Mouse (Mus musculus): ENCODE data around the gene Galntl6. TPM values are rescaled to one million over a fixed set of nuclear protein-coding genes. Genes with fewer than 3 reads are reported as not detected.

Galntl6 gene
- polyA plus RNA-seq, 1 experiment from 2014 or later, result 0.22 TPM

DNA sequence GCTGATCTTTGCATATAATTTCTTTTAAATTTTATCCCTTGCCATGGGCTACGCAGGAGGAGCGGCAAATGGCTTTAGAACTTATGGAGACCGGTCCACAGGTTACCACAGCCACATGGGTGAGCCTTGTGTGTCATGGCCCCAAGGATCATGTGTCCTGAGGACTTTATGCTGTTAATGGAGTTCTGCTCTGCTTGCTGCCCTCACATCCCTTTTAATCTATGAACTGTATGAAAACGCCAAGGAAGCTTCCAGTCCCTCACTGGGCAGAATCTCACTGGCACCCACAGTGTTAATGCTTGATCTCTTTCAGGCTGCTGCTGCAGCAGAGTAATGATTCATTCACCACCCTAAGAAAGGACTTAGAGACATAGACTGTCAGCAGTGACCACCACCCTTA, 935.1 kb downstream of the Galntl6 start:
- H3K4me1 ChIP-seq, result peaks cover 8% of the 10 kb centered on the region
- no peak overlapping the region for H3K4me3 ChIP-seq
- H3K36me3 ChIP-seq (replicated peaks), result no peaks in the 10 kb centered on the region
- H3K27me3 ChIP-seq (replicated peaks; ENCODE audit: low read depth, poor library complexity, severe bottlenecking), result no peaks in the 10 kb centered on the region
- no peak for DNase-seq (ENCODE audit: low spot score)
- no peaks in the 10 kb centered on the region for H3K9me3 ChIP-seq
- H3K27ac ChIP-seq (replicated peaks), result no peak overlapping the region
- WGBS, result 85% methylated on average over 4 of the region's 4 CpGs

DNA sequence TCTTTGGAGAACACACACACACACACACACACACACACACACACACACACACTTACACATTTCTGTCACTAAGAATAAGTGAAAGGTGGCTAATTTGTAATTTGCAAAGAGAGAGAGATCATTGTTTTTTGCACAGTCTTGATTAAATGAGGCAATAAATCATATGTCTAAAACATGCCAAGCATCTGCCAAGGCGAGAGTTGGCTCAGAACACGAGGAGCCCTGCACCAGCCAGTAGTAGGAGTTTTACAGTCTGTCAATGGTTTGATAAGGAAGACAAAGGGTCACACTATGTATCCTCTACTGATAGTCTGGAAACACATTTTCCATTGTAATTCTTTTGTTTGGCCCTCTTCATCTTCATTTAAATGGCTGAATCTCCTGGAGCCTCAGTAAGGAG, 938.3 kb downstream of the Galntl6 start:
- Histone ChIP-seq H3K27me3 (replicated peaks; ENCODE audit: low read depth, poor library complexity, severe bottlenecking) (no peaks in the 10 kb centered on the region), H3K4me3 (no peak overlapping the region), H3K27ac (replicated peaks) (no peak overlapping the region), H3K36me3 (replicated peaks) (no peaks in the 10 kb centered on the region), H3K4me1 (peaks cover 8% of the 10 kb centered on the region), H3K9me3 (no peaks in the 10 kb centered on the region)
- WGBS, result 81% methylated on average over 2 of the region's 2 CpGs
- no peak for DNase-seq (ENCODE audit: low spot score)

DNA sequence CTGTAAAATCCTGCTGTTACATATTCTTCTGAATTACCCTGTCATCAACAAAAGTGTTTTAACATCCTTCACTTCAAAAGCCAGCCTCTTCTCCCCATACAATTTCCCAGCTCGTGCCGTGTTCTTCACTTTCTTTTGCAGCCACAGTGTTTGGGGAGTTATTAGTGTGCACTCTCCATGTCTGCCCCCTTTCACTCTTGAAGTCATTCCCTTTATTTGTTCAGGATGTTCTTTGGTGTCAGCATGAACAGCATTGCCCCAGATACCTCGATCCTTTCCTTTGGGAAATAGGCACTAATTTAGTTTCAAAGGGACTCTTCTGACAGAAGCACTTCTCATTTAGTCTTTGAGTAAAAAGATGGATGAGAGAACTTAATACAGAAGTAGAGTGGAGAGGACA, 939.6 kb downstream of the Galntl6 start:
- WGBS, result 29% methylated on average over 3 of the region's 3 CpGs
- H3K27ac ChIP-seq (replicated peaks), result no peak overlapping the region; the same call in 1 of the 2 replicates

DNA sequence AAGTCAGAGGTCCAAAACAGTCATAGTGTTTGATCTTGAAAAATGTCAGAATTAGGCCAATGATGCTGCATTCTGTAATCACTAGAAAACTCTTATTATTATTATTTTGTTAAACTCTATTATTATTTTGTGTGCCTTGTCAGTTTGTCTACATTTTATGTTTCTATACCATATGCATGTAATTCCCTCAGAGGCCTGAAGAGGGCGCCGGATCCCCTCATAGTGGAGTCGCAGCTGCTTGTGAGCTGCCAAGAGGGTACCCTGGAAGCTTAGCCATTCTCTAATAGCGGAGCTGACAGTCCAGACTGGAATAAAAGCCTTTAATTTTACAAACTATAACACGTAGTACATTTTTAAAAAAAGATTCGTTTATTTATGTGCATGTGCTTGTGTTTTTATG, 945.8 kb downstream of the Galntl6 start:
- Histone ChIP-seq H3K9me3 (no peaks in the 10 kb centered on the region), H3K4me3 (no peak overlapping the region), H3K27ac (replicated peaks) (no peak overlapping the region), H3K27me3 (replicated peaks; ENCODE audit: low read depth, poor library complexity, severe bottlenecking) (no peaks in the 10 kb centered on the region), H3K36me3 (replicated peaks) (no peaks in the 10 kb centered on the region), H3K4me1 (peaks cover 12% of the 10 kb centered on the region)
- DNase-seq (ENCODE audit: low spot score), result peak; percentile 40
- WGBS, result 22% methylated on average over 6 of the region's 6 CpGs

More for the DNA sequence above, 939.6 kb downstream of the Galntl6 start:
- no peak for DNase-seq (ENCODE audit: low spot score)
- H3K9me3 ChIP-seq, result no peaks in the 10 kb centered on the region
- no peaks in the 10 kb centered on the region for H3K36me3 ChIP-seq (replicated peaks)
- H3K4me3 ChIP-seq, result no peak overlapping the region
- peaks cover 8% of the 10 kb centered on the region for H3K4me1 ChIP-seq
- H3K27me3 ChIP-seq (replicated peaks; ENCODE audit: low read depth, poor library complexity, severe bottlenecking), result no peaks in the 10 kb centered on the region

DNA sequence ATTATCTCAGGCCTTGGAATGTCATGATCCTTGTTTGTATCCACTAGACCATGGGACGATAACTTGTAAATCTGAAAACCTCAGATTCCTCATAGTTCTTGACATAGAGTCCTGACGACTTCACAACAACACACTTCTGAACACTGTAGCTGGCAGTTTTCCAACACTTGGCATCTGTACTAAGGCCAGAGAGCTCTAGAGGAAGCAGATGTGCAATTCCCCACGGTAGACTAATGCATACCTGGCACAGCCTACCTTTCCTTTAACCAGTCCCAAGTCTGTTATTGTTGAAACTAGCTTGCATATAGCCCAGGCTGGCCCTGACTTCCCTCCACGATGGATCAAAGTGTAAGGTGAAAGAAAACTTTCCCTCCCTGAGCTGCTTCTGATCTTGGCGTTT, 946.9 kb downstream of the Galntl6 start:
- no peak overlapping the region for H3K4me3 ChIP-seq
- no peak for DNase-seq (ENCODE audit: low spot score)
- no peaks in the 10 kb centered on the region for H3K36me3 ChIP-seq (replicated peaks)
- 48% methylated on average over 5 of the region's 5 CpGs for WGBS
- H3K4me1 ChIP-seq, result peaks cover 18% of the 10 kb centered on the region
- no peak overlapping the region for H3K27ac ChIP-seq (replicated peaks)
- no peaks in the 10 kb centered on the region for H3K9me3 ChIP-seq
- no peaks in the 10 kb centered on the region for H3K27me3 ChIP-seq (replicated peaks; ENCODE audit: low read depth, poor library complexity, severe bottlenecking)

DNA sequence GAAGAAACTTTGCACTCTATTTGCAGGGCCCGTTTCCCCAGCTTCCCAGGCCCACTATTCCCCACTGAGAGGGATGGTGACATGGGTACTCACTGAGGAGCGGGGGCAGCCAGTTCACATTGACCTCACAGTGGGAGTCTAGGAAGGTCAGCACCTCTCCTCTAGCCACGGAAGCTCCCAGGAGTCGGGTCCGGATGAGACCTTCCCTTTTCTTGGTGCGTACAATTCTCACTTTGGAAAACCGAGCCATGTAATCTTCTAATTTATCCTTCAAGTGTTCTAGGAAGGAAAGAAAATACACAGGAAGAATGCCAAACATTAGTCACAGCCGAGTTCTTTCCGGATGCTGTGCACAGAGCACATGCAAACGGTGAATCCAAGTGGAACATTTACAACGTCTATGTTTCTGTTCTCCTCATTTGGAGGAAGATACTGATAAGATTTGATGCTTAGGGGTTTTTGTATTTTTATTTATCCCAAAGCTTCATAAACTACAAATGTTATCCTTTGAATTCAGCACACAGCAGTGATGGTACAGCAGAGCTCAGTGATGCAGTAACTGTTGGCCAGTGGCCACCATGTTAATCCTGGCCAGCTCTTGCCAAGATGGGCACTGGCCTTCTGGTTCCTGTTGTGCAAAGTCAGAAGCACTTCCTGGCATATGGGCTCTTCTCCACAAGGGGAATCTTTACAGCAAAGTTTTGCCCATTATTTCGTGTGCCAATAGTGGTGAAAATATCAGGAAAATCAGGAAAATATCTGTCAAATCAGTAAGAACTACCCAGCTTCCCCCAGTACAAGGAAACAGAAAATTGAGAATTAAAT, 949.9 kb downstream of the Galntl6 start:
- H3K27ac ChIP-seq (replicated peaks), result no peak overlapping the region
- no peak for DNase-seq (ENCODE audit: low spot score)
- WGBS, result 34% methylated on average over 12 of the region's 12 CpGs
- no peaks in the 10 kb centered on the region for H3K36me3 ChIP-seq (replicated peaks)
- H3K27me3 ChIP-seq (replicated peaks; ENCODE audit: low read depth, poor library complexity, severe bottlenecking), result no peaks in the 10 kb centered on the region
- no peaks in the 10 kb centered on the region for H3K9me3 ChIP-seq
- no peak overlapping the region for H3K4me3 ChIP-seq
- peaks cover 42% of the 10 kb centered on the region for H3K4me1 ChIP-seq

DNA sequence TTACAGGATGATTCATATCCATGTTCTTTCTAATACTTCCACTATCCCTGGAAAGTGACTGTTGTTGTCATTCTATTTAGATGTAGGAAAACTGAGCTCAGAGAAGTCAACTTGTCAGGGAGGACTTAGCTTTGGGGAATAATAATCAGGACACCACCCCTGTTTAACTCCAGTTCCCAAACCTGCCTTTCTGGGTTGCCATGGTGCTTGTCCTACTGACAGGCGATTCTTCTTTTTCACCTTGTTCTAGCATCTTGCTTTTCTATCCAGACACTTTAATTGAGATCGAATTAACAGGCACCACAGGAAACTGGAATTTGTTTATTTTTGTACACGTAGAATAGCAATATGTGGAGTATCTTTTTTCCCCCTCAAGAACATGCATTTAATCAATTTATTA, 953.3 kb downstream of the Galntl6 start:
- no peak for DNase-seq (ENCODE audit: low spot score)
- H3K27me3 ChIP-seq (replicated peaks; ENCODE audit: low read depth, poor library complexity, severe bottlenecking), result no peaks in the 10 kb centered on the region
- H3K4me3 ChIP-seq, result no peak overlapping the region
- WGBS, result 60% methylated on average over 3 of the region's 3 CpGs
- no peaks in the 10 kb centered on the region for H3K36me3 ChIP-seq (replicated peaks)
- H3K9me3 ChIP-seq, result no peaks in the 10 kb centered on the region
- H3K4me1 ChIP-seq, result peaks cover 34% of the 10 kb centered on the region
- no peak overlapping the region for H3K27ac ChIP-seq (replicated peaks)

DNA sequence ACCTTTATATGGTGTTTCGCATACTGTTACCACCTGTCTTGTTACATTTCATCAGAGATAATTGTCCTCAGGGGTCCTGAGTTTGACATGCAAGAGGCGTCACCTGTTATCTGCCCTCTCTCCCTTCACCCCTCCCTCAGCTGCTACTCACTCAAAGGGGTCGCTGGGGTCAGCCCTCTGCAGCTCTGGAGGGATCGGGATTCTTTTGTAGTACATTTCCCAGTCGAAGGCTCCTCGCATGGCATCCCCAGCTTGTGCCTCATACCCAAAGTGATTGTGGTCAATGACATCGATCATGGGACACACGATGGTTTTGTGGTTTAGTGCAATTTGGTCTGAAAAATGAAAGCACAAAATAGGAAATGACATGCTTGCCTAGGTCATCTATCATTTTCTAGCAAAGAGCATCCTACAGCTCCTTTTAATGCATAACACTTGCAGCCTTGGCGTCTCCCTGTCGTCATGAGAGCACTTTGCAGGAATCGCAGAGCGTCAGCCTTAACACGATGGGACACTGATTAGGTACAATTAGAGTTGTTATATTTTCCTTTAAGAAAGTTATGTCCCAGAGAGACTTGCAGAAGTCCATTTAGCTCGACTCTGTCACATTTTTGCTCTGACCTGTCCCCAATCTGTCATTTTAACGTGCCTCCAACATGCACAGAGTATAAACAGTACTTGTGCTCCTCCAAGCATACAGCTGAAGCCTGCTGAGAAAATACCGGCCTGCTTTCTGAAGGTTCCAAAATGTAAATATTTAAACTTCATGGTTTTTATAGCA, 954.1 kb downstream of the Galntl6 start:
- H3K9me3 ChIP-seq, result no peaks in the 10 kb centered on the region
- whole genome bisulfite sequencing, result 30% methylated on average over 16 of the region's 16 CpGs
- H3K4me1 ChIP-seq, result peaks cover 34% of the 10 kb centered on the region
- no peak overlapping the region for H3K27ac ChIP-seq (replicated peaks)
- H3K36me3 ChIP-seq (replicated peaks), result no peaks in the 10 kb centered on the region
- H3K27me3 ChIP-seq (replicated peaks; ENCODE audit: low read depth, poor library complexity, severe bottlenecking), result no peaks in the 10 kb centered on the region
- H3K4me3 ChIP-seq, result no peak overlapping the region
- peak; percentile 72 for DNase-seq (ENCODE audit: low spot score)

DNA sequence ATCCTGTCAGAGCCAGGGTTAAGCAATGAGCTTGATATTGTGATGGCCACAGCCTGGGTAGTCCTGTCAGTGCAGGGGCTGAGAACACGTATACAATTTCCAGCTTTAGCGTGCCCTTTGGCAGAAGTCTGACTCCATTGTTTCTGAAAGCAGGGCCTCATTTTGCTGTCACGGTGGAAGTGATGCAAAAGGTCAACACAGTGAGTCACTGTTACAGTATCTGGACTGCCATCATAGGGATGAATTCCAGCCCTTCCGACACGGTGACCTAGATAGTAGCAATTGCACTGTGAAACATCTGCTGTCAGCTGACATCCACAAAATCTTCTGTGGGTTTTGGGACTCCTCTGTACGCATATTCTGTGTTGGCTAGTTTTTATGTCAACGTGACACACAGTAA, 956.9 kb downstream of the Galntl6 start:
- H3K36me3 ChIP-seq (replicated peaks), result no peaks in the 10 kb centered on the region
- H3K4me3 ChIP-seq, result no peak overlapping the region
- peaks cover 24% of the 10 kb centered on the region for H3K4me1 ChIP-seq
- no peaks in the 10 kb centered on the region for H3K9me3 ChIP-seq
- no peak for DNase-seq (ENCODE audit: low spot score)
- 86% methylated on average over 7 of the region's 7 CpGs for WGBS
- no peak overlapping the region for H3K27ac ChIP-seq (replicated peaks)
- H3K27me3 ChIP-seq (replicated peaks; ENCODE audit: low read depth, poor library complexity, severe bottlenecking), result no peaks in the 10 kb centered on the region

DNA sequence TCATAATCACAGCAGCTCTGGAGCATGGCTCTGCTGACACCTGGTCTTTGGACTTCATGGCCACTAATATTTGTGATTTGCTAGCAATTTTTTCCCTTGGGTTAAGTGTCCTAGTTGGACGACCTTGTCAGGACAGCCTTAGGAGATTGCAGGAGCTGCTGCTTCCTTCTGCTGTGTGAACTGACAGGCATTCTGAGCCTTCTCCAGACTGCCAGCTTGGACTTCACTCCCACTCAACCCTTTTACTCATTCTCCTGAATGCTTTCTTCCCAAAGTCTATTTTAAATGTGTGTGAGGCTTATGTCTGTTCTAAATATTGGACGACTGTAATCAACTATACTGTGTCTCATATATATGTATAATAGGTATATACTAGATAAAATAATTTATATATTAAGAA, 971.3 kb downstream of the Galntl6 start:
- no peaks in the 10 kb centered on the region for H3K9me3 ChIP-seq
- H3K4me3 ChIP-seq, result no peak overlapping the region
- H3K4me1 ChIP-seq, result no peaks in the 10 kb centered on the region
- H3K27me3 ChIP-seq (replicated peaks; ENCODE audit: low read depth, poor library complexity, severe bottlenecking), result peaks cover 4% of the 10 kb centered on the region; the same call in 1 of the 2 replicates
- DNase-seq (ENCODE audit: low spot score), result no peak
- H3K27ac ChIP-seq (replicated peaks), result no peak overlapping the region
- H3K36me3 ChIP-seq (replicated peaks), result no peaks in the 10 kb centered on the region
- WGBS, result 79% methylated on average over 2 of the region's 2 CpGs

DNA sequence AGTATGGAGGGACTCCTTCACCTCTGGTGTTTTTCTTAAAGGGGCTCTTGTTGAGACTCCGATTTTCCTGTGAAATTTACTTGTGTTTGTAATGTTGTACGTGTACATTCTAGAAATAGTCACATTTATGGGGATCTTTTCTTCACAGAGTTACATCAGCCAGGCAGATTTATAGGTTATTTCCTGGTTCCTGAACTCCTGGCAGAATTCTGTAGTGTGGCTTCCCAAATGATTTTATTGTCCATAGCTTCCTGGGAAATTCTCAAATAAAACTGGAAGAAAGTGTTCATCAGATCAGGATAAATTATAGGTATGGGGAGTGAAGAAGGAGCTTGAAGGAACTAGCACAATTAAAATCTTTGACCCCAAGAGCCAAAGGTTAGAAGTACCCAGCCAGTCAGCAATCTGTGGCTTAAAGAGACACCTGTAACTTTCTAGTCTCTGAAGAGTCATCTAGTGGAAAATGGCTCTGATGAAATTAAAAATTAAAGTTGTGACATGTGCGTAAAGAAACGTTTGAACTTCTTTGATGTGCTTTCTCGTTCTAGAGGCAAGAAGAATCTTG, 972.5 kb downstream of the Galntl6 start:
- H3K9me3 ChIP-seq, result no peaks in the 10 kb centered on the region
- 81% methylated on average over 5 of the region's 5 CpGs for WGBS

DNA sequence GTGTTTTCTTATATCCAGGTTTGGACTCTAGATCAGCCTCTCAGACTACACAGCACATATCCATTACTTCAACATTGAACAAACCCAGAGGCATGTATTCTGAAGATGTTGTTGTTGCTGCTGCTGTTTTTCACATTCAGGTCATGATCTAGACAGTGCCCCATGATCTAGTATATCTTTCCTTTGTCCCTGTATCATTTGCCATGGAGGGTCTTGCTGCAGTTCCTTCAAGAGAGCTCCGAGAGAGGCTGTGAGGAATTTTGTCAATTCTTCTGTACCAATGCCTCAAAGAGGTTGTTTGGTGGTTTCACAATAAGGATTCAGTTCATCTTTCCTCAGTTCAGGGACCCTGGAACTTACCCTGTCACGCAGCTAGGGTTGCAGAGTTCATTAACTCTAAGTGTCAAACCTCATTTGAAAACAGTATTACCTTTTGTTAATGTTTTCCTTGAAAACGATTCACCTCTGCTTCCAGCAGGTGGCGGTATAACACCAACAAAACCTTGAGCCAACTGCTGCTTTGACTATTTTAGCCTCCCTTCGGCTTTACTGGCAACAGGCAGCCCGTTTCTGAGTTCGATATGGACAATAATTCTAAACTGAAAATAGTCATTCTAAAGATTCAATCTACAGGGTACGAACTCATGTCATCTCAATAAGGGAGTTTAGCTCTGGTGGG, 973.1 kb downstream of the Galntl6 start:
- peaks cover 4% of the 10 kb centered on the region; the same call in 1 of the 2 replicates for H3K27me3 ChIP-seq (replicated peaks; ENCODE audit: low read depth, poor library complexity, severe bottlenecking)
- 24% methylated on average over 8 of the region's 8 CpGs for WGBS
- peak; percentile 61 for DNase-seq (ENCODE audit: low spot score)
- H3K4me3 ChIP-seq, result no peak overlapping the region
- H3K9me3 ChIP-seq, result no peaks in the 10 kb centered on the region
- H3K4me1 ChIP-seq, result no peaks in the 10 kb centered on the region
- no peak overlapping the region for H3K27ac ChIP-seq (replicated peaks)
- no peaks in the 10 kb centered on the region for H3K36me3 ChIP-seq (replicated peaks)

More for the DNA sequence above, 972.5 kb downstream of the Galntl6 start:
- Histone ChIP-seq H3K4me1 (no peaks in the 10 kb centered on the region), H3K36me3 (replicated peaks) (no peaks in the 10 kb centered on the region), H3K27ac (replicated peaks) (no peak overlapping the region), H3K27me3 (replicated peaks; ENCODE audit: low read depth, poor library complexity, severe bottlenecking) (peaks cover 4% of the 10 kb centered on the region; the same call in 1 of the 2 replicates), H3K4me3 (no peak overlapping the region)
- no peak for DNase-seq (ENCODE audit: low spot score)
